ENCODE assay signal across 9 mouse cellular contexts in the genomic region with DNA sequence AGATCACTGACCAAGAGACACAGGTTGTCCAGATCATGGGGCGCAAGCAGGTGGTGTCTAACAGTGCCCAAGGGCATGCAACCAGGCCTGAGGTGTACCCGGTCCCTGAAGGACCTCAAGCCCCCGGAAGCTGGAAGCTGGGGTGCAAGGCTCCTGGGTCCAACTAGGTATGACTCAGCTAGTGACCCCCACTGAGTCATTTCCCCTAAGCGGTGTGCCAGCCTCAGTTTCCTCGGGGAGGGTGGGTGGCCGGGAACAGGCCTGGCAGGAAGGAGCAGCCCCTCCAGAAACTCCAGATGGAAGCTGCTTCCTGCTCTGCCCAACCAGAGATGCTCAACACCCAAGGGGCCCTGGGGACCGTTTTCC. TPM values are rescaled to one million over a fixed set of nuclear protein-coding genes. Genes with fewer than 3 reads are reported as not detected.
DNase-seq lines count a peak whose midpoint lies in the region; ATAC-seq lines count a peak whose summit lies in the region.
"Had no signal": no experiment of that assay in that cellular context is flagged by ENCODE, and none has a peak within 500 bp of the region (broad histone marks: within the 10 kb centered on the region; RNA-seq: fewer than 3 reads in every experiment).

No protein-coding gene starts in this region.

- WGBS in forebrain, embryonic 15.5 days = 78% methylated on average over 7 of the region's 7 CpGs
- WGBS in forebrain, embryonic 16.5 days = 88% methylated on average over 7 of the region's 7 CpGs
- 49% methylated on average over 7 of the region's 7 CpGs for WGBS in lung, embryonic 16.5 days
- 70% methylated on average over 7 of the region's 7 CpGs for WGBS in intestine, embryonic 14.5 days
- 78% methylated on average over 7 of the region's 7 CpGs for WGBS in neural tube, embryonic 15.5 days

- H3K9ac ChIP-seq in forebrain, embryonic 15.5 days (replicated peaks) = no peak overlapping the region
- H3K9ac ChIP-seq in forebrain, embryonic 16.5 days (replicated peaks; ENCODE audit: low read depth, low read length) = no peak overlapping the region
- H3K9ac ChIP-seq in lung, embryonic 16.5 days (ENCODE audit: low read length) = no peak overlapping the region; the same call in 1 of the 2 replicates
- no peak overlapping the region for H3K9ac ChIP-seq in intestine, embryonic 14.5 days (ENCODE audit: low read length)
- no peak overlapping the region for H3K9ac ChIP-seq in neural tube, embryonic 15.5 days (replicated peaks)

- H3K4me1 ChIP-seq in forebrain, embryonic 15.5 days = peaks cover 46% of the 10 kb centered on the region
- peaks cover 36% of the 10 kb centered on the region for H3K4me1 ChIP-seq in forebrain, embryonic 16.5 days (replicated peaks; ENCODE audit: control insufficient read depth, insufficient read depth, low read length)
- H3K4me1 ChIP-seq in lung, embryonic 16.5 days (replicated peaks; ENCODE audit: control insufficient read depth, insufficient read depth, low read length) = peaks cover 51% of the 10 kb centered on the region
- peaks cover 46% of the 10 kb centered on the region for H3K4me1 ChIP-seq in intestine, embryonic 14.5 days (replicated peaks; ENCODE audit: control insufficient read depth, insufficient read depth, low read length)
- peaks cover 69% of the 10 kb centered on the region for H3K4me1 ChIP-seq in neural tube, embryonic 15.5 days

- no peak for DNase-seq in lung, postnatal 4 days
- DNase-seq in intestine, embryonic 14.5 days (ENCODE audit: low spot score) = no peak
- DNase-seq in gastrocnemius, postnatal 14 days = no peak
- no peak for DNase-seq in ovary, postnatal 14 days (ENCODE audit: low spot score)

- H3K9me3 ChIP-seq in forebrain, embryonic 15.5 days = no peaks in the 10 kb centered on the region
- H3K9me3 ChIP-seq in forebrain, embryonic 16.5 days (ENCODE audit: control insufficient read depth, low read length) = no peaks in the 10 kb centered on the region
- no peaks in the 10 kb centered on the region for H3K9me3 ChIP-seq in lung, embryonic 16.5 days (ENCODE audit: control insufficient read depth, low read length)
- no peaks in the 10 kb centered on the region for H3K9me3 ChIP-seq in intestine, embryonic 14.5 days (ENCODE audit: control insufficient read depth, low read length)
- no peaks in the 10 kb centered on the region for H3K9me3 ChIP-seq in neural tube, embryonic 15.5 days (replicated peaks)

- H3K36me3 ChIP-seq in forebrain, embryonic 15.5 days = no peaks in the 10 kb centered on the region
- H3K36me3 ChIP-seq in forebrain, embryonic 16.5 days (ENCODE audit: control insufficient read depth, insufficient read depth) = no peaks in the 10 kb centered on the region
- H3K36me3 ChIP-seq in lung, embryonic 16.5 days (ENCODE audit: control insufficient read depth, insufficient read depth, low read length) = no peaks in the 10 kb centered on the region
- H3K36me3 ChIP-seq in intestine, embryonic 14.5 days (ENCODE audit: control insufficient read depth, insufficient read depth, low read length) = no peaks in the 10 kb centered on the region
- no peaks in the 10 kb centered on the region for H3K36me3 ChIP-seq in neural tube, embryonic 15.5 days

- intact Hi-C loops in gastrocnemius, postnatal 14 days (cut with DNase I; ENCODE audit: low total_unique reads) = no loop called here

- H3K27me3 ChIP-seq in forebrain, embryonic 15.5 days = peaks cover 26% of the 10 kb centered on the region
- H3K27me3 ChIP-seq in forebrain, embryonic 16.5 days (replicated peaks; ENCODE audit: control insufficient read depth, insufficient read depth, low read length) = peaks cover 21% of the 10 kb centered on the region
- no peaks in the 10 kb centered on the region; the same call in 1 of the 2 replicates for H3K27me3 ChIP-seq in lung, embryonic 16.5 days (ENCODE audit: control insufficient read depth, insufficient read depth, low read depth, low read length)
- 0 out of 2 replicates have a peak, but pooled peaks cover 6% of the 10 kb centered on the region for H3K27me3 ChIP-seq in intestine, embryonic 14.5 days (replicated peaks; ENCODE audit: control insufficient read depth, insufficient read depth, low read length)
- H3K27me3 ChIP-seq in neural tube, embryonic 15.5 days (replicated peaks) = peaks cover 23% of the 10 kb centered on the region

- no peak overlapping the region for H3K27ac ChIP-seq in forebrain, embryonic 15.5 days (replicated peaks)
- no peak overlapping the region for H3K27ac ChIP-seq in forebrain, embryonic 16.5 days (ENCODE audit: low read length)
- peak overlapping the region; percentile 62 for H3K27ac ChIP-seq in lung, embryonic 16.5 days (ENCODE audit: low read length)
- H3K27ac ChIP-seq in intestine, embryonic 14.5 days (ENCODE audit: low read depth) = no peak overlapping the region
- no peak overlapping the region for H3K27ac ChIP-seq in neural tube, embryonic 15.5 days (replicated peaks)

- peak overlapping the region; percentile 7; the same call in 1 of the 2 replicates for H3K4me2 ChIP-seq in forebrain, embryonic 15.5 days (replicated peaks)
- H3K4me2 ChIP-seq in forebrain, embryonic 16.5 days (ENCODE audit: low read length) = no peak overlapping the region
- H3K4me2 ChIP-seq in lung, embryonic 16.5 days (ENCODE audit: low read depth, low read length) = peak overlapping the region; percentile 85
- H3K4me2 ChIP-seq in intestine, embryonic 14.5 days (ENCODE audit: low read length) = peak overlapping the region; percentile 63
- H3K4me2 ChIP-seq in neural tube, embryonic 15.5 days = peak overlapping the region; percentile 25

- no peak for ATAC-seq in forebrain, embryonic 15.5 days (replicated peaks)
- no peak for ATAC-seq in forebrain, embryonic 16.5 days
- no peak for ATAC-seq in lung, embryonic 16.5 days (ENCODE audit: low read depth)
- no peak for ATAC-seq in intestine, embryonic 14.5 days (replicated peaks; ENCODE audit: low FRiP score, low TSS enrichment, low read depth)
- ATAC-seq in neural tube, embryonic 15.5 days (ENCODE audit: low FRiP score) = no peak
- ATAC-seq: forebrain, embryonic 14.5 days had no signal

- H3K4me3 ChIP-seq in forebrain, embryonic 15.5 days = no peak overlapping the region
- H3K4me3 ChIP-seq in forebrain, embryonic 16.5 days (replicated peaks; ENCODE audit: low read length) = no peak overlapping the region
- peak overlapping the region; percentile 82 for H3K4me3 ChIP-seq in lung, embryonic 16.5 days (ENCODE audit: low read length)
- H3K4me3 ChIP-seq in intestine, embryonic 14.5 days (ENCODE audit: low read depth, low read length) = no peak overlapping the region
- no peak overlapping the region for H3K4me3 ChIP-seq in neural tube, embryonic 15.5 days (replicated peaks)

RNA-seq across cellular contexts. Expression of gene Sh2b3, which starts 3.2 kb away (rescaled TPM):
- 5.9 and 6.7 TPM in 2 replicates for polyA plus RNA-seq in forebrain, embryonic 15.5 days (2015; fragmentation: Nextera tagmentation; extraction: Ambion mirVana)
- 5.5 and 5.9 TPM in 2 replicates for polyA plus RNA-seq in forebrain, embryonic 16.5 days (2015; fragmentation: Nextera tagmentation; extraction: Ambion mirVana)
- polyA plus RNA-seq in lung, embryonic 16.5 days (2015; fragmentation: Nextera tagmentation; extraction: Ambion mirVana) = 15.9 and 16.9 TPM in 2 replicates
- polyA plus RNA-seq in intestine, embryonic 14.5 days (2014; fragmentation: Nextera tagmentation; extraction: Ambion mirVana) = 15.4 and 16.3 TPM in 2 replicates
- 7.5 and 9.4 TPM in 2 replicates for polyA plus RNA-seq in neural tube, embryonic 15.5 days (2015; fragmentation: Nextera tagmentation; extraction: Ambion mirVana)
- total RNA-seq in gastrocnemius, postnatal 14 days (2021) = 10 to 100 TPM; 17.6 to 21.2 TPM

RNA-seq across cellular contexts. Expression of gene Pheta1, which starts 14.6 kb away (rescaled TPM):
- polyA plus RNA-seq in forebrain, embryonic 15.5 days (2015; fragmentation: Nextera tagmentation; extraction: Ambion mirVana) = 58.9 and 59.3 TPM in 2 replicates
- 55.7 TPM in 2 replicates for polyA plus RNA-seq in forebrain, embryonic 16.5 days (2015; fragmentation: Nextera tagmentation; extraction: Ambion mirVana)
- polyA plus RNA-seq in lung, embryonic 16.5 days (2015; fragmentation: Nextera tagmentation; extraction: Ambion mirVana) = 23.0 and 23.2 TPM in 2 replicates
- polyA plus RNA-seq in intestine, embryonic 14.5 days (2014; fragmentation: Nextera tagmentation; extraction: Ambion mirVana) = 23.3 and 24.4 TPM in 2 replicates
- polyA plus RNA-seq in neural tube, embryonic 15.5 days (2015; fragmentation: Nextera tagmentation; extraction: Ambion mirVana) = 33.0 and 34.7 TPM in 2 replicates
- 1 to 10 TPM; 5.5 to 6.2 TPM for total RNA-seq in gastrocnemius, postnatal 14 days (2021)
